Mouse (Mus musculus): ENCODE measurements around the gene Pias1. TPM values are rescaled to one million over a fixed set of nuclear protein-coding genes. Genes with fewer than 3 reads are reported as not detected.
A peak's percentile ranks its signal among the peaks of the same experiment; 100 is the strongest.

Pias1 gene
- polyA plus RNA-seq, 1 experiment: not detected

- Histone ChIP-seq H3K27ac (ENCODE audit: insufficient read depth, low read depth, low read length) (no peak overlapping the region), H3K4me1 (ENCODE audit: control insufficient read depth, insufficient read depth, low read length) (no peaks in the 10 kb centered on the region), H3K4me3 (ENCODE audit: insufficient read depth, low read depth, low read length) (no peak overlapping the region)
- TF ChIP-seq CTCF (IDR thresholded peaks at IDR 0.05; ENCODE audit: insufficient read depth, low read depth, low read length): no peak
- TF ChIP-seq POLR2A (IDR thresholded peaks at IDR 0.05; ENCODE audit: insufficient read depth, low read depth, low read length): no peak
- WGBS: 97% methylated on average over 3 of the region's 3 CpGs
Observed at GRCm38 (mm10) chr9:62990134-62990533, 2.4 kb upstream of the Pias1 start.

GRCm38 (mm10) chr9:62980777-62981202, 6.9 kb downstream of the Pias1 start:
- peak; percentile 93 for TF ChIP-seq POLR2A (IDR thresholded peaks at IDR 0.05; ENCODE audit: insufficient read depth, low read depth, low read length)
- TF ChIP-seq CTCF (IDR thresholded peaks at IDR 0.05; ENCODE audit: insufficient read depth, low read depth, low read length): no peak
- Histone ChIP-seq H3K4me1 (ENCODE audit: control insufficient read depth, insufficient read depth, low read length) (peaks cover 2% of the 10 kb centered on the region), H3K4me3 (ENCODE audit: insufficient read depth, low read depth, low read length) (peak overlapping the region; percentile 79), H3K27ac (ENCODE audit: insufficient read depth, low read depth, low read length) (no peak overlapping the region)
- under 1% methylated on average over 38 of the region's 38 CpGs for WGBS

GRCm38 (mm10) chr9:62980162-62980776, 7.5 kb downstream of the Pias1 start:
- TF ChIP-seq POLR2A (IDR thresholded peaks at IDR 0.05; ENCODE audit: insufficient read depth, low read depth, low read length) (no peak), CTCF (IDR thresholded peaks at IDR 0.05; ENCODE audit: insufficient read depth, low read depth, low read length) (no peak)
- H3K4me3 ChIP-seq (ENCODE audit: insufficient read depth, low read depth, low read length): peak overlapping the region; percentile 79
- H3K27ac ChIP-seq (ENCODE audit: insufficient read depth, low read depth, low read length): no peak overlapping the region
- WGBS: under 1% methylated on average over 60 of the region's 63 CpGs
- peaks cover 2% of the 10 kb centered on the region for H3K4me1 ChIP-seq (ENCODE audit: control insufficient read depth, insufficient read depth, low read length)

GRCm38 (mm10) chr9:62979461-62980161, 8.1 kb downstream of the Pias1 start:
- WGBS: 2% methylated on average over 17 of the region's 17 CpGs
- H3K4me3 ChIP-seq (ENCODE audit: insufficient read depth, low read depth, low read length): peak overlapping the region; percentile 79
- TF ChIP-seq POLR2A (IDR thresholded peaks at IDR 0.05; ENCODE audit: insufficient read depth, low read depth, low read length) (no peak), CTCF (IDR thresholded peaks at IDR 0.05; ENCODE audit: insufficient read depth, low read depth, low read length) (no peak)

GRCm38 (mm10) chr9:62977152-62977551, 10.6 kb downstream of the Pias1 start:
- H3K4me1 ChIP-seq (ENCODE audit: control insufficient read depth, insufficient read depth, low read length): peaks cover 5% of the 10 kb centered on the region
- no peak overlapping the region for H3K27ac ChIP-seq (ENCODE audit: insufficient read depth, low read depth, low read length)
- 79% methylated on average over 4 of the region's 4 CpGs for WGBS
- H3K4me3 ChIP-seq (ENCODE audit: insufficient read depth, low read depth, low read length): no peak overlapping the region
- TF ChIP-seq CTCF (IDR thresholded peaks at IDR 0.05; ENCODE audit: insufficient read depth, low read depth, low read length): no peak
- no peak for TF ChIP-seq POLR2A (IDR thresholded peaks at IDR 0.05; ENCODE audit: insufficient read depth, low read depth, low read length)

More at GRCm38 (mm10) chr9:62979461-62980161, 8.1 kb downstream of the Pias1 start:
- H3K4me1 ChIP-seq (ENCODE audit: control insufficient read depth, insufficient read depth, low read length): peaks cover 2% of the 10 kb centered on the region
- H3K27ac ChIP-seq (ENCODE audit: insufficient read depth, low read depth, low read length): no peak overlapping the region

GRCm38 (mm10) chr9:62975830-62976229, 11.9 kb downstream of the Pias1 start:
- Histone ChIP-seq H3K27ac (ENCODE audit: insufficient read depth, low read depth, low read length) (no peak overlapping the region), H3K4me3 (ENCODE audit: insufficient read depth, low read depth, low read length) (no peak overlapping the region), H3K4me1 (ENCODE audit: control insufficient read depth, insufficient read depth, low read length) (peaks cover 3% of the 10 kb centered on the region)
- WGBS: 31% methylated on average over 2 of the region's 2 CpGs
- TF ChIP-seq CTCF (IDR thresholded peaks at IDR 0.05; ENCODE audit: insufficient read depth, low read depth, low read length) (no peak), POLR2A (IDR thresholded peaks at IDR 0.05; ENCODE audit: insufficient read depth, low read depth, low read length) (no peak)

DNA sequence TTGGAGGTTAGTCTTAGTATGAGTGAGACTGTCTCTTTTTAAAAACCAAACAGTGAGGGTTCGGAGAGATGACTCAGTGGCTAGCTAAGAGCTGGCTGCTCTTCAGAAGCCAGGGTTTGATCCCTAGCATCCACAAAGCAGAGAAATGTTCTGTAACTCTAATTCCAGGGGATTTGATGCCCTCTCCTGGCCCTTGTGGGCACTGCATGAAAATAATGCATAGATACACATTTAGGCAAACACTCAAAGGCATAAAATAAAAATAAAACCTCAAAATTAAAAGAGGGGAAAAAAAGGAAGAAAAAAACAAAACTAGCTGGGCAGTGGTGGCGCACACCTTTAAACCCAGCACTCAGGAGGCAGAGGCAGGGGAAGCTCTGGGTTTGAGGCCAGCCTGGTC, 13.3 kb downstream of the Pias1 start:
- no peak overlapping the region for H3K27ac ChIP-seq (ENCODE audit: insufficient read depth, low read depth, low read length)
- H3K4me3 ChIP-seq (ENCODE audit: insufficient read depth, low read depth, low read length): no peak overlapping the region
- WGBS: over 99% methylated on average over 2 of the region's 2 CpGs
- H3K4me1 ChIP-seq (ENCODE audit: control insufficient read depth, insufficient read depth, low read length): peaks cover 7% of the 10 kb centered on the region
- TF ChIP-seq CTCF (IDR thresholded peaks at IDR 0.05; ENCODE audit: insufficient read depth, low read depth, low read length) (no peak), POLR2A (IDR thresholded peaks at IDR 0.05; ENCODE audit: insufficient read depth, low read depth, low read length) (no peak)

GRCm38 (mm10) chr9:62972073-62972745, 15.5 kb downstream of the Pias1 start:
- H3K27ac ChIP-seq (ENCODE audit: insufficient read depth, low read depth, low read length): no peak overlapping the region
- peaks cover 7% of the 10 kb centered on the region for H3K4me1 ChIP-seq (ENCODE audit: control insufficient read depth, insufficient read depth, low read length)
- WGBS: 50% methylated on average over 10 of the region's 10 CpGs
- TF ChIP-seq CTCF (IDR thresholded peaks at IDR 0.05; ENCODE audit: insufficient read depth, low read depth, low read length): no peak
- no peak for TF ChIP-seq POLR2A (IDR thresholded peaks at IDR 0.05; ENCODE audit: insufficient read depth, low read depth, low read length)
- H3K4me3 ChIP-seq (ENCODE audit: insufficient read depth, low read depth, low read length): no peak overlapping the region

DNA sequence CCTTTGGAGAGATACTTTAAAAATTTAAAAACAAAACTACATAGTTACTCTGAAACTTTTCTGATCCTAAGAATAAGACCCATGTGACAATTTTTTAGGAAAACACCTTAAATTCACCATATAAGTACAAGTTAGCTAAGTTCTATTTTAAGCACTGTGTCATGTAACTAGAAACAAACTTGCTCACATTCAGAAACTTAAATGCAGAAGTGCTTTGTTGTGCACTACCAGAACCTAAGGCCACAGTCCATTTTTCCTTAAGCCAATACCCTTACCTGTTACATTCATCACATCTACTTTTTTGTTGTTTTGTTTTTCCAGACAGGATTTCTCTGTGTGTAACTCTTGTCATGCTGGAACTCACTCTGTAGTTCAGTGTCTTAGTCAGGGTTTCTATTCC, 17.4 kb downstream of the Pias1 start:
- Histone ChIP-seq H3K4me1 (ENCODE audit: control insufficient read depth, insufficient read depth, low read length) (peaks cover 7% of the 10 kb centered on the region), H3K4me3 (ENCODE audit: insufficient read depth, low read depth, low read length) (no peak overlapping the region), H3K27ac (ENCODE audit: insufficient read depth, low read depth, low read length) (no peak overlapping the region)
- TF ChIP-seq POLR2A (IDR thresholded peaks at IDR 0.05; ENCODE audit: insufficient read depth, low read depth, low read length): no peak
- no peak for TF ChIP-seq CTCF (IDR thresholded peaks at IDR 0.05; ENCODE audit: insufficient read depth, low read depth, low read length)
